ENCODE assay signal across 20 mouse cellular contexts in the genomic region with DNA sequence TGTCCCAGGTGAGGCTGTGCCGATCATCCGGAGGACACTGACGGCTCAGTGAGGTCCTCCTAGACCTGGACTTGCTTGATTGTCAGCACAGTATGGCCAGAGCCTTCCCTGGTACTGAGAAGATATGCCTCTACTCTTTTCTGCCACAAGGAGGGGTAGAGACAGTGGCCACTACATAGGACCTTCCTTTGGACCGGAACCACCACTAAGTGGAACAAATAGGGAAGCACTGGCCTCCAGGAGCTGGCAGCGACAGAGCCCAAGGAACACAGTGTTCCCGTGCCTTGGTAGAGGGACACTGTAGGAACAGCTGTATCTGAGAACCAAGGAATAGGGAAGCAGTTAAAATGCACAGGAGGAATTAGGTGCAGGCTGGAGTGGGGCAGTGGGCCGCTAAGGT. TPM values are rescaled to one million over a fixed set of nuclear protein-coding genes. Genes with fewer than 3 reads are reported as not detected.
DNase-seq lines count a peak whose midpoint lies in the region; ATAC-seq and TF ChIP-seq lines count a peak whose summit lies in the region.
"Had no signal": no experiment of that assay in that cellular context is flagged by ENCODE, and none has a peak within 500 bp of the region (broad histone marks: within the 10 kb centered on the region; RNA-seq: fewer than 3 reads in every experiment).

No protein-coding gene starts in this region.

- 86% methylated on average over 7 of the region's 7 CpGs for WGBS in stomach, postnatal 0 days
- WGBS in midbrain, embryonic 11.5 days: 96% methylated on average over 7 of the region's 7 CpGs

- peak; percentile 52 for DNase-seq in kidney, adult 9 months
- no peak for DNase-seq in kidney, postnatal 10 days
- peak; percentile 84 for DNase-seq in adipocyte (ENCODE audit: low spot score)
- no peak for DNase-seq in stomach, postnatal 0 days (ENCODE audit: low spot score)
- peak; percentile 71 for DNase-seq in testis, postnatal 14 days (ENCODE audit: low spot score)
- DNase-seq in midbrain, embryonic 11.5 days (ENCODE audit: low spot score, missing footprints): no peak
- no peak for DNase-seq in cerebellum, postnatal 36 days
- DNase-seq: adrenal gland, adult 8-10 months; adrenal gland, postnatal 14 days; adrenal gland, postnatal 36 days; cerebellum, adult 11 months; cerebellum, adult 18-20 months; cerebellum, adult 8-10 months; cerebellum, adult 9-11 months; cerebellum, postnatal 14 days; forebrain, postnatal 0 days had no signal

- peaks cover 5% of the 10 kb centered on the region for H3K36me3 ChIP-seq in stomach, postnatal 0 days (ENCODE audit: control insufficient read depth, insufficient read depth, low read length)
- H3K36me3 ChIP-seq in midbrain, embryonic 11.5 days (ENCODE audit: control insufficient read depth, insufficient read depth, low read length): no peaks in the 10 kb centered on the region
- H3K36me3 ChIP-seq: embryonic facial prominence, embryonic 10.5 days; embryonic facial prominence, embryonic 12.5 days; forebrain, embryonic 15.5 days had no signal

- H3K27me3 ChIP-seq in stomach, postnatal 0 days (ENCODE audit: control insufficient read depth, insufficient read depth, low read length): no peaks in the 10 kb centered on the region
- H3K27me3 ChIP-seq in midbrain, embryonic 11.5 days (ENCODE audit: control insufficient read depth, insufficient read depth, low read length): no peaks in the 10 kb centered on the region
- H3K27me3 ChIP-seq: embryonic facial prominence, embryonic 12.5 days; forebrain, embryonic 13.5 days; forebrain, embryonic 15.5 days had no signal

- no peak overlapping the region for H3K27ac ChIP-seq in stomach, postnatal 0 days (replicated peaks)
- no peak overlapping the region for H3K27ac ChIP-seq in midbrain, embryonic 11.5 days (ENCODE audit: low read depth, low read length)
- H3K27ac ChIP-seq: embryonic facial prominence, embryonic 10.5 days; embryonic facial prominence, embryonic 12.5 days; forebrain, embryonic 13.5 days; forebrain, embryonic 15.5 days had no signal

- no peaks in the 10 kb centered on the region for H3K9me3 ChIP-seq in stomach, postnatal 0 days (ENCODE audit: control insufficient read depth, low read length)
- H3K9me3 ChIP-seq in midbrain, embryonic 11.5 days (ENCODE audit: control insufficient read depth, low read length): no peaks in the 10 kb centered on the region
- H3K9me3 ChIP-seq: embryonic facial prominence, embryonic 10.5 days; embryonic facial prominence, embryonic 12.5 days; forebrain, embryonic 13.5 days; forebrain, embryonic 15.5 days had no signal

- no peak for ATAC-seq in stomach, postnatal 0 days (ENCODE audit: low FRiP score, low TSS enrichment)
- ATAC-seq in midbrain, embryonic 11.5 days (ENCODE audit: low FRiP score): no peak
- ATAC-seq: forebrain, embryonic 13.5 days; forebrain, embryonic 15.5 days; forebrain, postnatal 0 days had no signal

- peak; percentile 26 for TF ChIP-seq CTCF in stomach, postnatal 0 days (IDR thresholded peaks at IDR 0.05; ENCODE audit: low read depth)

- no peak overlapping the region for H3K4me3 ChIP-seq in stomach, postnatal 0 days (ENCODE audit: low read depth, low read length)
- H3K4me3 ChIP-seq in midbrain, embryonic 11.5 days (ENCODE audit: low read depth, low read length): no peak overlapping the region
- H3K4me3 ChIP-seq: embryonic facial prominence, embryonic 10.5 days; embryonic facial prominence, embryonic 12.5 days; forebrain, embryonic 13.5 days; forebrain, embryonic 15.5 days had no signal

- TF ChIP-seq EP300 in stomach, postnatal 0 days (optimal IDR thresholded peaks at IDR 0.05): no peak

- H3K9ac ChIP-seq in stomach, postnatal 0 days (ENCODE audit: low read length): no peak overlapping the region
- H3K9ac ChIP-seq in midbrain, embryonic 11.5 days (ENCODE audit: low read length): no peak overlapping the region
- H3K9ac ChIP-seq: embryonic facial prominence, embryonic 12.5 days; forebrain, embryonic 13.5 days; forebrain, embryonic 15.5 days; forebrain, postnatal 0 days had no signal

- H3K4me1 ChIP-seq in stomach, postnatal 0 days (replicated peaks; ENCODE audit: control insufficient read depth, insufficient read depth): no peaks in the 10 kb centered on the region
- no peaks in the 10 kb centered on the region for H3K4me1 ChIP-seq in midbrain, embryonic 11.5 days (ENCODE audit: control insufficient read depth, insufficient read depth, low read length)
- H3K4me1 ChIP-seq: embryonic facial prominence, embryonic 12.5 days; forebrain, embryonic 13.5 days; forebrain, embryonic 15.5 days had no signal

- H3K4me2 ChIP-seq in stomach, postnatal 0 days (replicated peaks; ENCODE audit: low read depth): no peak overlapping the region
- H3K4me2 ChIP-seq in midbrain, embryonic 11.5 days: no peak overlapping the region
- H3K4me2 ChIP-seq: embryonic facial prominence, embryonic 12.5 days; forebrain, embryonic 13.5 days; forebrain, embryonic 15.5 days had no signal

RNA-seq across cellular contexts. Expression of gene Hacd2, which starts 44.2 kb away (rescaled TPM):
- 99.6 and 107 TPM in 2 replicates for polyA plus RNA-seq in stomach, postnatal 0 days (2015; fragmentation: Nextera tagmentation; extraction: Ambion mirVana)
- polyA plus RNA-seq in midbrain, embryonic 11.5 days (2014; fragmentation: Nextera tagmentation; extraction: Ambion mirVana): 27.2 and 28.6 TPM in 2 replicates

Comparison
In these comparisons a context has a peak if more than half of its experiments do, and no peak if none do; other contexts are left out.
1. DNase-seq: peak in kidney, adult 9 months (single experiment), adipocyte (single experiment) and testis, postnatal 14 days (single experiment); none in kidney, postnatal 10 days (single experiment), stomach, postnatal 0 days (single experiment), midbrain, embryonic 11.5 days (single experiment) and cerebellum, postnatal 36 days (0 of 2).